Mouse (Mus musculus) thymus, adult 2 months (tissue): Measurements from ENCODE around the gene Oosp3.

ENCODE experiments used
- CTCF ChIP-seq: fragments of 200-500 bp; IDR thresholded peaks from 2 replicates; pipeline ENCODE4 v1.5.1; 2012; ENCODE audit warnings: mild to moderate bottlenecking, control low read depth, low read length, moderate library complexity, borderline replicate concordance; ENCODE audit not compliant: control insufficient read depth, poor library complexity, insufficient read depth; ENCODE audit errors: extremely low read depth
- POLR2A ChIP-seq: fragments of 200-500 bp; IDR thresholded peaks from 2 replicates; pipeline ENCODE4 v1.6.1; 2012; ENCODE audit warnings: mild to moderate bottlenecking, low read length, control low read depth, moderate library complexity; ENCODE audit not compliant: control insufficient read depth, poor library complexity, insufficient read depth; ENCODE audit errors: extremely low read depth

DNA sequence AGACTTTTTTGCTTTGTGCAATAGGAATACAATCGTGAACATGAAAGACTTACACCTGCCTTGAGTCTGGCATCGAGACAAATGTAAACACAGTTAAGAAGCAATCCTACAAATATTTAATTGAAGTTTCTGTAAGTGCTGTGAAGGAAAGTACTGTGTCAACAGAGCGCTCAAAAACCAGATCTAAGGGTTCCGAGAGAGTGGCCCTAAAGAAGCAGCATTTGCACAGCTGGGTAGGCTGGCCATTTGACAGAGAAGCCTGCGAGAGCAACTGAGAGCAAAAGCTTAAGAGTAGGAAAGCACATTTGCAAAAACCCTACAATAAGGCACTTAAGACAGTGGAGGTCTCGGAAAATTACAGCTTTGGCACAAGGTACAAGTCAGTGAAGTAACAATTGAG lies 27.4 kb downstream of the Oosp3 start:
- TF ChIP-seq POLR2A = no peak
- no peak for TF ChIP-seq CTCF
